Mouse (Mus musculus): ENCODE measurements around the gene Gm4981. TPM values are rescaled to one million over a fixed set of nuclear protein-coding genes. Genes with fewer than 3 reads are reported as not detected.

The Gm4981 gene
- polyA plus RNA-seq (2015; fragmentation: Illumina TruSeq; extraction: RNeasy Lipid Tissue Mini Kit (QIAGEN cat#74804); ENCODE audit: low read depth, low replicate concordance) = not detected

DNA sequence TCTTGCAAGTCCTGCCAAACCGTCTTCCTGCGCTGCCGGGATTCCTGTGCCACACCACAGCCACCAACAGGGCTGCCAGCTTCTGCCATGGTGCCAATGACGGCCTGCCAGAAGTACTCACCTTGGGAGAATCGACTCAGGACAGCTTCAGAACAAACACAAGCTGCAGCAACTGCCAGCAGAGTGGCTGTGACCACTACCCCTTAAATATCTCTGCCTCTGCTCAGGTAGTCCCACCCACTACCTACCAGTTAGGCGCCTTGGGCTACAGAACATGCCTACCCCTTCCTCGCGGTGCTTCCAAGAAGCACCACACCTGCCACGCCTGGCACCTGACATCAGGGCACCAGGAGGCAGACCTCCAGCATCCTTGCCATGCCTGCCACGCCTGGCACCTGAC is at the start of gene Gm4981:
Gm4981 (minus strand) TSS at position 89 of the 400 bp plus-strand sequence.

DNA sequence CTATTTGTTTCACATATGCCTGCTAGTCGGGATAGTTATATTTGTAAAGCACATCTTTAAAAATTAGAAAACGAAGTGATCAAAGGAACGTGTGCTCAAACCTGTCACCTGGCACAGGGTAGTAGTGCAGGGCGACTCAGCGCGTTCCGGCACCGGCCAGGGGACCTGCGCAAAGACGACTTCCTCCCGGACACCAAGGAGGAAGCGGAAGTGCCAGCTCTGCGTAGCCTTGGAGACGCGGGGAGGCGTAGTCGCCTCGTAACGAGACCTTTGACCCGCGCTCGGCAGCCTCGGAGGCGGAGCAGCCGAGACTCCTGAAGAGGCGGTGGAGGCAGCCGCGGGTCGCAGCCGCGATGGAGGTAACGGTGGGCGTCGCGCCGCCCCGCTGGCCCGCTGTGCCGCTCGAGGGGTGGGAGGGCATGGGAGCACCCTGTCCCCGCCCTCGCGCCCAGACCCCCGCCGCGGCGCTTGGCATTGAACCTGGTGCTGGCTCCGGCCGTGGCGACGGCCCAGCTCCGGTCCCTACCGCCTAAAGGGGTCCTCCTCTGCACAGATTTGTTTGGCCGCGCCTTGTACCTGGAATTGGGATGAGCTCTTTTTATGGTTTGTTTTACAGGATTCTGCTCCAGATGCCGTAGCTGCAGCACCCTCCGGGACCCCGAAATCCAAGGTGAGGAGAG is 18.9 kb upstream of the Gm4981 start, which contains the start of gene Gcc2:
Gcc2 (plus strand) TSS at position 285 of the 680 bp plus-strand sequence.

DNA sequence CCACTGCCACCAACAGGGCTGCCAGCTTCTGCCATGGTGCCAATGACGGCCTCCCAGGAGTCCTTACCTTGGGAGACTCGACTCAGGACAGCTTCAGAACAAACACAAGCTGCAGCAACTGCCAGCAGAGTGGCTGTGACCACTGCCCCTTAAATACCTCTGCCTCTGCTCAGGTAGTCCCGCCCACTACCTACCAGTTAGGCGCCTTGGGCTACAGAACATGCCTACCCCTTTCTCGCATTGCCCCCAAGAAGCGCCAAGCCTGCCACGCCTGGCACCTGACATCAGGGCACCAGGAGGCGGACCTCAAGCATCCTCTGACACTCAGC is 3.9 kb downstream of the Gm4981 start, which contains the start of gene Duxf3:
Duxf3 (minus strand) TSS at position 35 of the 329 bp plus-strand sequence.

DNA sequence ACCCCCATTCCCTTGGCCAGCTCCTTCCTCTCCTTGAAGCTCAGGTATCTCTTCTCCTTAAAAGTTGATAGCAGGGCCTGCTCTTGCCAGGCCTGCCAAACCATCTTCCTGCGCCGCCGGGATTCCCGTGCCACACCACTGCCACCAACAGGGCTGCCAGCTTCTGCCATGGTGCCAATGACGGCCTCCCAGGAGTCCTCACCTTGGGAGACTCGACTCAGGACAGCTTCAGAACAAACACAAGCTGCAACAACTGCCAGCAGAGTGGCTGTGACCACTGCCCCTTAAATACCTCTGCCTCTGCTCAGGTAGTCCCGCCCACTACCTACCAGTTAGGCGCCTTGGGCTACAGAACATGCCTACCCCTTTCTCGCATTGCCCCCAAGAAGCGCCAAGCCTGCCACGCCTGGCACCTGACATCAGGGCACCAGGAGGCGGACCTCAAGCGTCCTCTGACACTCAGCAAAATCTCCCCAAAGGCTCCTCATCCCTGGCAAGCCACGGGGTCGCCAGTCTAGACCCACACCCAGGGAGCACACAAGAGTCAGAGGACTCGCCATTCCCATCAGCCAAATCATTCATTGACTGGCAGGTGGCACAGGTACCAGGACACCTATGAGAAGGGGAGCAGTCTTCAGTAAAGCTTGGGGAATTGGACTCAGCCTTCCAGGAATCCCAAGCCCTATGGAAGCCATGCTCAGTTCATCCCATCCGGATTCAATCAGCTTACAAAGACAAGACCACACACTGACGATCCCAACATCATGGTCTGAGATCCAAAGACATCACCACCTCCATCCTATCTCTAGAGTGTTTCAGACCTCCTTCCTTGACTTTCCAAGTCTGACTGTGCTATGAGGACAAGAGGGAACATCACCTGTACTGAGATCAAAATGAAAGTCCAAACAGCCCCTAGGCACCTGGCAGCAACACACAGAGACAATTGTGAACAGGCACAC is 11.4 kb downstream of the Gm4981 start, which contains the start of gene AW822073:
AW822073 (minus strand) TSS at position 104 of the 959 bp plus-strand sequence.

Other genes with a start within 250 kb of the Gm4981 start
- not detected for gene AW822073, start 11.8 kb downstream of the Gm4981 start, polyA plus RNA-seq (2015; fragmentation: Illumina TruSeq; extraction: RNeasy Lipid Tissue Mini Kit (QIAGEN cat#74804); ENCODE audit: low read depth, low replicate concordance)
- not detected for gene Duxf3, start 4.0 kb downstream of the Gm4981 start, polyA plus RNA-seq (2015; fragmentation: Illumina TruSeq; extraction: RNeasy Lipid Tissue Mini Kit (QIAGEN cat#74804); ENCODE audit: low read depth, low replicate concordance)
- 42.3 TPM for gene Gcc2, start 18.8 kb upstream of the Gm4981 start, polyA plus RNA-seq (2015; fragmentation: Illumina TruSeq; extraction: RNeasy Lipid Tissue Mini Kit (QIAGEN cat#74804); ENCODE audit: low read depth, low replicate concordance)
- gene Lims1, start 86.8 kb upstream of the Gm4981 start, polyA plus RNA-seq (2015; fragmentation: Illumina TruSeq; extraction: RNeasy Lipid Tissue Mini Kit (QIAGEN cat#74804); ENCODE audit: low read depth, low replicate concordance) = 23.2 TPM
- gene Ranbp2, start 210.2 kb upstream of the Gm4981 start, polyA plus RNA-seq (2015; fragmentation: Illumina TruSeq; extraction: RNeasy Lipid Tissue Mini Kit (QIAGEN cat#74804); ENCODE audit: low read depth, low replicate concordance) = 38.4 TPM